Mouse (Mus musculus) c-Kit-negative CD71-positive TER-119-positive erythroid progenitor cells, embryonic 14.5 days (primary cell): ENCODE data around the gene Sgo1.

ENCODE experiments used
- DNase-seq: peaks from one replicate; pipeline ENCODE4 v3.0.0-alpha.2; 2013; ENCODE audit warnings: low read depth, low spot score

The Sgo1 gene

GRCm38 (mm10) chr17:53650251-53650661 is 38.9 kb downstream of the Sgo1 start:
- no peak for DNase-seq

- DNase-seq: no peak
Observed at GRCm38 (mm10) chr17:53643360-53643759, 45.8 kb downstream of the Sgo1 start.

DNA sequence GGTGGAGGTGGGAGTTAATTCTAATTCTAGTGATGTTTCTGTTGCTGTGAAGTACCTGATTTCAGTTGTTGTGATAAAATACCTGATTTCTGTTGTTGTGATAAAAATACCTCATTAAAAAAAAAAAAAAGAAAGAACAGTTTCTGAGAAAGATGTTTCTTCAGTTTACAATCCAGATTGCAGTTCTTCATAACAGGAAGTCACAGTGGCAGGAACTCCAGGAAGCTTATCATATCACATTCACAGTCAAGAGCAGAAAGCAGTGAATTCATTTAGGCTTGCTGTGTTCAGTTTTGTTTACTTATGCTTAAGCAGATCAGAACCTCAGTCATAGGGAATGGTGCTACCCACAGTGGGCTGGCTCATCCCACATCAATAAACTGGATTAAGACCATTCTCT is 57.8 kb downstream of the Sgo1 start:
- no peak for DNase-seq

- DNase-seq: no peak
Observed at GRCm38 (mm10) chr17:53628131-53628530, 61.0 kb downstream of the Sgo1 start.

- DNase-seq: no peak
Observed at GRCm38 (mm10) chr17:53627497-53627896, 61.6 kb downstream of the Sgo1 start.

GRCm38 (mm10) chr17:53626160-53626559 is 63.0 kb downstream of the Sgo1 start:
- DNase-seq: no peak
